Mouse (Mus musculus) monocyte, adult 59 days (primary cell): Measurements from ENCODE around the gene Rbp7. TPM values are rescaled to one million over a fixed set of nuclear protein-coding genes. Genes with fewer than 3 reads are reported as not detected.

ENCODE experiments used
- total RNA-seq, 2 experiments: library from RNA; stranded (reverse); gene quantifications; one replicate each; pipeline ENCODE4 v1.2.4; 2023

Gene Rbp7
- not detected for total RNA-seq

DNA sequence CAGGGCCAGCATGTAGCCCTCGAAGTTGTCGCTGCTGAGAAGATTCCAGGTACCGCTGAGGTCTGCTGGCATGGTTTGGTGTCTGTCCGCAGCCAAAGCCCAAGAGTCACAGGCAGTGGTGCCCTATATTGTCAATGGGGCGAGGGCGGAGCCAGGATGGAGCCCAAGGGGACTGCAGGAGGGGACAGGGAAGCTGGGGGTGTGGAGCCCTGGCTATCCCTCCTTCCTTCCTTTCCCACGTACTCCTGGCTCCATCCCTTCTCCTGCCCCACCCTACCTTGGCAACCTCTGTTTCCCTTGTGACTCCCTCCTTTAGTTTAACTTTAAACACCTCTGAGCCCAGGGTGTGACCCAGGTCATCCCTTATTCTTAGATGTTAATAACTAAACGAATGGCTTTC lies at the start of gene Rbp7:
TSS of gene Rbp7 (minus strand) at position 100 of the 400 bp plus-strand sequence.

DNA sequence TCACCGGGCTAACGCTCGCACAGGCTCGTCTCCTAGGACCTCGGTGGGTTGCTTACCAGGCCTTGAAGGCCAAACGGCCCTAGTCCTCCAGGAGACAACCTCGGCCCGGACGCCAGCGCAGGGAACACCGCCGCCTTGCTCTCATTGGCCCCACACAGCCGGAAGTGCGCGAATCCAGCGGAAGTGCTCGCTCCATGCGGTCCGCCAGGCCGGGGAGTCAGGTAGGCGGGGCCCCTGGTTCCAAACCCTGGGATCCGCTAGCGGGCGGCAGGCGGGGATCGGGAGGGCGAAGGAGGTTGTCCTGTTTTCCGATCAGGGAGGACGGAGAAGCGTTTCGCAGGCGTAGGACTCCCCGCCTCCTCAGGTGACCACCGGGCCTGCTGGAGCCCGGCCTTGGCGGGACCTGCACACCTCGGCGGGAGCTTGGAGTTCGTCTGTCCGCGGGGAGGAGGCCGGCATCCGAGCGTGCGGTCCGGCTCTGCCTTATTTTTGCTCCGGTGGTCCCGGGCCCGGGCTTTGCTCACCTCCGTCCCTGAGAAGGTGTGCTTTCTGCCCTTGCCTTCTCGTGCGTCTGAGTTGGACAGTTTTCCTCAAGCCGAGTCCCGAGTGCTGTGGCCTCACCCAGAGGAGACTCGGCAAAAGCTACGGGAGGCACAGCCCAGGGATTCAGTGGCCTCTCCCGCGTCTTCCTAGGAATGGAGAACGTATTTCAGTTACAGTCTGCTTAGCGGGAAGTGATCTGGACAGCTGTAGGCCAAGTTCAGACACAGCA lies 30.5 kb upstream of the Rbp7 start, which contains the start of the genes Nmnat1 and Lzic:
TSS of gene Nmnat1 (minus strand) at position 150 of the 772 bp plus-strand sequence.
TSS of gene Lzic (plus strand) at position 177 of the 772 bp plus-strand sequence.

DNA sequence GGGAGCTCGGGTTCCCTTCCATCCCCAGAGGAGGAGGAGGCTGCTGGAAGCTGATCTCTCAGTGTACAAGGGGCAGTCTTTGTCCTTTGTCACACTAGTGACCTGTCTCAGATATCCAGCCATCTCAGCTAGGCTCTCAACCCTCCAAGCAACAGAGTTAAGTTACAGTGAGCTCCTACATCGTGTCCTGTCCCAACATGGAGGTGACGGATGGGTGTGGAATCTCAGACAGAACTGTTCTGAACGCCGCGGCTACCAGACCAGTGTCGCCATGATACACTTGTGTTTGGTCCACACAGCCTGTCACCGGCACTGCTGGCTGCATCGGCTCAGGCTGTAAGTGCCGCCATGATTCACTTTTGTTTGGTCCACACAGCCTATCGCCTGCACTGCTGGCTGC lies 22.3 kb upstream of the Rbp7 start, which contains the start of gene Tmem274:
TSS of gene Tmem274 (plus strand) at position 301 of the 400 bp plus-strand sequence.

DNA sequence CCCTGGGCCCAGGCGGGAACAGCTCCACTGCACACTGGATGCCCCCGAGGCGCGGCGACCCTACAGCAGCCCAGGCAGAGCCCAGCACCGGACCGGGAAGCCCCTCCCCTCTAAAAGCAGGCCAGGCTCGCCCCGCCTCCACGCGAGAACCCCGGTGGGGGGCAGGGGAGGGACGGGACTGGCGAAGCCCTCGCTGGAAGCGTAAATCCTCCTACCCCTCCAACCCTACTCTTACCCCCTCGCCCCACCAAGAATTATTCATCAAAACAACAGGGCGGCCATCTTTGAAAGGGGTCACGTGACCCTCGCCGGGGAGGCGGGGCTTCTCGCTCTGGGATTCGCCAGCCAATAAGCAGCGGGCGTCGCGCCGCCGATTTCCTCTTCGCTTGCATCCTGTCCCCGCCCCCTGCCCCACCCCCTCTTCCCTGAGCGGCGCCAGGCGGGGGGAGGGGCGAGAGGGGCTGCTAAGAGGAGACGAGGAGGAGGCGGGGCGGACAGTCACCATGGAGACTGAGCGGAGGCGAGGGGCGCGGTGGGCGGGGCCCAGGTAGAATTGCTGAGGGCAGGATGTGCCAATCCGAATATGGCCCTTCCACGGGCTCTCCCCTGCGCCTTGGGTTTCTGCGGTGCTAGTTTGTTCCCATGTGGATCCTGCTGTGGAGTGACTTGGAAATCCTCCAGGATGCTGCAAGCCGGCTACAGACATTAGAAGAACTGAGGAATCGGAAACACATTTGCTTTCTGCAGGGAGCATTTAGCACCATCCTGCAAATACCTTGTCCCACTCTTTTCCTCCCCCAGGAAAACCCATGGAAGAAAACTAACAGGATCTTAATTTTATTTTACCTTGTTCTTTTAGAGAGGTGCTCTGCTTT lies 28.2 kb downstream of the Rbp7 start, which contains the start of gene Ube4b:
TSS of gene Ube4b (minus strand) at position 425 of the 875 bp plus-strand sequence.

Other genes starting within 250 kb of the Rbp7 start
- gene Kif1b, start 147.3 kb downstream of the Rbp7 start, total RNA-seq, result 10 to 100 TPM; 35.0 to 40.4 TPM
- 10 to 100 TPM; 48.3 to 62.3 TPM for gene Ube4b, start 28.2 kb downstream of the Rbp7 start, total RNA-seq
- gene Tmem274, start 22.4 kb upstream of the Rbp7 start, total RNA-seq, result not detected
- 1 to 10 TPM; 4.0 to 4.4 TPM for gene Nmnat1, start 30.2 kb upstream of the Rbp7 start, total RNA-seq
- 10 to 100 TPM; 12.7 to 13.8 TPM for gene Lzic, start 30.3 kb upstream of the Rbp7 start, total RNA-seq
- 1 to 10 TPM; 7.9 to 8.4 TPM for gene Ctnnbip1, start 63.3 kb upstream of the Rbp7 start, total RNA-seq
- gene Clstn1, start 131.5 kb upstream of the Rbp7 start, total RNA-seq, result 1 to 10 TPM; 9.3 to 9.7 TPM
- gene Pik3cd, start 247.6 kb upstream of the Rbp7 start, total RNA-seq, result 100 to 1,000 TPM; 279 to 327 TPM